Mouse (Mus musculus) kidney, postnatal 0 days (tissue): Measurements from ENCODE around the gene Stim2. TPM values are rescaled to one million over a fixed set of nuclear protein-coding genes. Genes with fewer than 3 reads are reported as not detected.

Experiments used
- ATAC-seq: fragments of 200-750 bp; cut with Nextera tagmentation; replicated peaks from 2 replicates; pipeline ENCODE4 v1.8.0; 2017; ENCODE audit warnings: low read depth, moderate number of reproducible peaks, moderate TSS enrichment, moderate library complexity; ENCODE audit not compliant: low FRiP score
- DNase-seq: peaks from one replicate; pipeline ENCODE4 v3.0.0-alpha.2; 2016; ENCODE audit warnings: low spot score
- H3K27ac ChIP-seq: fragments of 300-500 bp; sonication (generic); 2 replicates; pipeline ENCODE4 v1.5.1; 2014; ENCODE audit warnings: mild to moderate bottlenecking
- H3K27me3 ChIP-seq: fragments of 300-500 bp; sonication (generic); 2 replicates; pipeline ENCODE4 v1.6.1; 2014; ENCODE audit warnings: low read length, mixed read lengths; ENCODE audit not compliant: insufficient read depth
- H3K36me3 ChIP-seq: fragments of 300-500 bp; sonication (generic); 2 replicates; pipeline ENCODE4 v1.6.1; 2014; ENCODE audit warnings: low read length, mixed read lengths; ENCODE audit not compliant: insufficient read depth
- H3K4me1 ChIP-seq: fragments of 300-500 bp; sonication (generic); replicated peaks from 2 replicates; pipeline ENCODE4 v1.6.1; 2014; ENCODE audit warnings: antibody characterized with exemption, low read length, mixed read lengths; ENCODE audit not compliant: insufficient read depth
- H3K4me2 ChIP-seq: fragments of 300-500 bp; sonication (generic); 2 replicates; pipeline ENCODE4 v1.6.1; 2014; ENCODE audit warnings: mild to moderate bottlenecking, low read length, moderate library complexity, mixed read lengths
- H3K4me3 ChIP-seq: fragments of 300-500 bp; sonication (generic); replicated peaks from 2 replicates; pipeline ENCODE4 v1.5.1; 2014; ENCODE audit warnings: low read depth, low read length
- H3K9ac ChIP-seq: fragments of 300-500 bp; sonication (generic); 2 replicates; pipeline ENCODE4 v1.6.1; 2014; ENCODE audit warnings: low read depth, low read length
- H3K9me3 ChIP-seq: fragments of 300-500 bp; sonication (generic); replicated peaks from 2 replicates; pipeline ENCODE4 v1.6.1; 2016; ENCODE audit warnings: low read length, inconsistent platforms, mixed read lengths
- CTCF ChIP-seq: IDR thresholded peaks from 2 replicates; pipeline ENCODE4 v1.5.1; 2016; ENCODE audit warnings: antibody characterized with exemption, low read depth, mild to moderate bottlenecking, moderate library complexity
- WGBS: fragments of 180-500 bp; shearing (Covaris S2); extraction: QIAGEN DNeasy Blood & Tissue Kit; methylation state at CpG from one replicate; pipeline ENCODE4 v1.1.7; 2014; 5-methylcytosine and 5-hydroxymethylcytosine counted together
- polyA plus RNA-seq: library from polyadenylated mRNA; unstranded; fragments of >200 nt; fragmentation: Nextera tagmentation; extraction: Ambion mirVana; gene quantifications from 2 replicates; pipeline ENCODE4 v1.2.1, GENCODE M21; 2015

The Stim2 gene
- polyA plus RNA-seq, 1 experiment from 2014 or later, result 21.4 TPM

- Histone ChIP-seq H3K4me2 (no peak overlapping the region), H3K27ac (no peak overlapping the region), H3K9me3 (no peaks in the 10 kb centered on the region), H3K4me1 (no peaks in the 10 kb centered on the region), H3K9ac (no peak overlapping the region), H3K36me3 (no peaks in the 10 kb centered on the region), H3K27me3 (no peaks in the 10 kb centered on the region), H3K4me3 (no peak overlapping the region)
- DNase-seq, result no peak
- WGBS, result 88% methylated on average over 2 of the region's 2 CpGs
- no peak for ATAC-seq
- no peak for TF ChIP-seq CTCF
These were observed 27.3 kb downstream of the Stim2 start for GRCm38 (mm10) chr5:54025630-54026029.

GRCm38 (mm10) chr5:54033217-54033616, 34.9 kb downstream of the Stim2 start:
- TF ChIP-seq CTCF, result no peak
- Histone ChIP-seq H3K4me3 (no peak overlapping the region), H3K36me3 (no peaks in the 10 kb centered on the region)

GRCm38 (mm10) chr5:54034680-54035079, 36.4 kb downstream of the Stim2 start:
- DNase-seq, result no peak
- H3K4me1 ChIP-seq, result peaks cover 4% of the 10 kb centered on the region
- no peak for ATAC-seq
- H3K9ac ChIP-seq, result no peak overlapping the region
- H3K4me3 ChIP-seq, result no peak overlapping the region
- H3K9me3 ChIP-seq, result no peaks in the 10 kb centered on the region
- H3K4me2 ChIP-seq, result no peak overlapping the region
- H3K27ac ChIP-seq, result no peak overlapping the region
- no peaks in the 10 kb centered on the region for H3K36me3 ChIP-seq
- TF ChIP-seq CTCF, result no peak
- H3K27me3 ChIP-seq, result no peaks in the 10 kb centered on the region
- WGBS, result 44% methylated on average over 1 of the region's 1 CpGs

More at GRCm38 (mm10) chr5:54033217-54033616, 34.9 kb downstream of the Stim2 start:
- ATAC-seq (no peak), DNase-seq (no peak)
- no peaks in the 10 kb centered on the region for H3K9me3 ChIP-seq
- H3K27me3 ChIP-seq, result no peaks in the 10 kb centered on the region
- 87% methylated on average over 5 of the region's 5 CpGs for WGBS
- no peak overlapping the region for H3K27ac ChIP-seq
- no peak overlapping the region for H3K9ac ChIP-seq
- H3K4me1 ChIP-seq, result peaks cover 4% of the 10 kb centered on the region
- no peak overlapping the region for H3K4me2 ChIP-seq

- Histone ChIP-seq H3K27me3 (no peaks in the 10 kb centered on the region), H3K4me2 (no peak overlapping the region), H3K27ac (no peak overlapping the region), H3K4me1 (peaks cover 9% of the 10 kb centered on the region), H3K9ac (no peak overlapping the region), H3K4me3 (no peak overlapping the region), H3K9me3 (no peaks in the 10 kb centered on the region), H3K36me3 (no peaks in the 10 kb centered on the region)
- ATAC-seq, result no peak
- no peak for TF ChIP-seq CTCF
- DNase-seq, result no peak
- WGBS, result 53% methylated on average over 4 of the region's 4 CpGs
These were observed 40.3 kb downstream of the Stim2 start for GRCm38 (mm10) chr5:54038615-54039014.

- no peak for TF ChIP-seq CTCF
- H3K9me3 ChIP-seq, result no peaks in the 10 kb centered on the region
- no peak for ATAC-seq
- H3K4me3 ChIP-seq, result no peak overlapping the region
- no peaks in the 10 kb centered on the region for H3K27me3 ChIP-seq
- no peaks in the 10 kb centered on the region for H3K36me3 ChIP-seq
- 79% methylated on average over 8 of the region's 8 CpGs for WGBS
- peaks cover 5% of the 10 kb centered on the region; the same call in 1 of the 2 replicates for H3K4me1 ChIP-seq
- no peak overlapping the region for H3K27ac ChIP-seq
- H3K4me2 ChIP-seq, result no peak overlapping the region
- no peak for DNase-seq
- no peak overlapping the region for H3K9ac ChIP-seq
These were observed 42.2 kb downstream of the Stim2 start for GRCm38 (mm10) chr5:54040527-54040926.

- Histone ChIP-seq H3K9ac (no peak overlapping the region), H3K27me3 (no peaks in the 10 kb centered on the region), H3K36me3 (no peaks in the 10 kb centered on the region), H3K9me3 (no peaks in the 10 kb centered on the region), H3K4me2 (no peak overlapping the region), H3K27ac (no peak overlapping the region), H3K4me3 (no peak overlapping the region), H3K4me1 (peaks cover 5% of the 10 kb centered on the region; the same call in 1 of the 2 replicates)
- TF ChIP-seq CTCF, result no peak
- ATAC-seq (peak; percentile 79; the same call in 1 of the 2 replicates), DNase-seq (no peak)
- 58% methylated on average over 7 of the region's 7 CpGs for WGBS
These were observed 43.7 kb downstream of the Stim2 start for GRCm38 (mm10) chr5:54042013-54042412.

GRCm38 (mm10) chr5:54045523-54045922, 47.2 kb downstream of the Stim2 start:
- no peak for DNase-seq
- Histone ChIP-seq H3K4me1 (peaks cover 10% of the 10 kb centered on the region; the same call in 1 of the 2 replicates), H3K27me3 (no peaks in the 10 kb centered on the region), H3K27ac (no peak overlapping the region), H3K4me2 (no peak overlapping the region), H3K9ac (no peak overlapping the region), H3K9me3 (no peaks in the 10 kb centered on the region), H3K4me3 (no peak overlapping the region), H3K36me3 (no peaks in the 10 kb centered on the region)
- 80% methylated on average over 3 of the region's 3 CpGs for WGBS
- TF ChIP-seq CTCF, result no peak
- no peak for ATAC-seq
